Mouse (Mus musculus) bone marrow macrophage, adult 2 months (primary cell): ENCODE results near the gene Ripk4.

Experiments
- CTCF ChIP-seq: IDR thresholded peaks from 2 replicates; pipeline ENCODE4 v1.5.1; 2012; ENCODE audit warnings: low read depth, mild to moderate bottlenecking, low read length, moderate library complexity
- POLR2A ChIP-seq: IDR thresholded peaks from 2 replicates; pipeline ENCODE4 v1.6.1; 2012; ENCODE audit warnings: mild to moderate bottlenecking, low read depth, low read length, borderline replicate concordance

- TF ChIP-seq POLR2A = no peak
- TF ChIP-seq CTCF = no peak
Observed at GRCm38 (mm10) chr16:97712129-97712528, 51.5 kb downstream of the Ripk4 start.
